Mouse (Mus musculus) embryonic facial prominence, embryonic 14.5 days (tissue): ENCODE measurements around the gene Stip1. TPM values are rescaled to one million over a fixed set of nuclear protein-coding genes. Genes with fewer than 3 reads are reported as not detected.
A peak's percentile ranks its signal among the peaks of the same experiment; 100 is the strongest.

Experiments
- ATAC-seq: fragments of 200-750 bp; cut with Nextera tagmentation; 2 replicates; pipeline ENCODE4 v1.8.0; 2017; ENCODE audit warnings: low read depth, moderate number of reproducible peaks, moderate TSS enrichment
- DNase-seq: peaks from one replicate; pipeline ENCODE4 v3.0.0-alpha.2; 2015; ENCODE audit warnings: low spot score
- H3K27ac ChIP-seq: fragments of 300-500 bp; sonication (generic); replicated peaks from 2 replicates; pipeline ENCODE4 v1.5.1; 2014; ENCODE audit warnings: low read depth, mild to moderate bottlenecking, low read length, moderate library complexity
- H3K27me3 ChIP-seq: fragments of 300-500 bp; sonication (generic); replicated peaks from 2 replicates; pipeline ENCODE4 v1.6.1; 2014; ENCODE audit warnings: low read length; ENCODE audit not compliant: control insufficient read depth, insufficient read depth
- H3K36me3 ChIP-seq: fragments of 300-500 bp; sonication (generic); 2 replicates; pipeline ENCODE4 v1.6.1; 2014; ENCODE audit warnings: low read length, mixed read lengths; ENCODE audit not compliant: control insufficient read depth, insufficient read depth
- H3K4me1 ChIP-seq: fragments of 300-500 bp; sonication (generic); 2 replicates; pipeline ENCODE4 v1.6.1; 2014; ENCODE audit warnings: antibody characterized with exemption, low read length; ENCODE audit not compliant: control insufficient read depth, insufficient read depth
- H3K4me2 ChIP-seq: fragments of 300-500 bp; sonication (generic); 2 replicates; pipeline ENCODE4 v1.6.1; 2014; ENCODE audit warnings: low read depth, mild to moderate bottlenecking, low read length, moderate library complexity, mixed read lengths
- H3K4me3 ChIP-seq: fragments of 300-500 bp; sonication (generic); 2 replicates; pipeline ENCODE4 v1.5.1; 2014; ENCODE audit warnings: low read depth, mild to moderate bottlenecking, low read length
- H3K9ac ChIP-seq: fragments of 300-500 bp; sonication (generic); 2 replicates; pipeline ENCODE4 v1.6.1; 2014; ENCODE audit warnings: low read depth, mild to moderate bottlenecking, low read length, moderate library complexity, mixed read lengths
- H3K9me3 ChIP-seq: fragments of 300-500 bp; sonication (generic); 2 replicates; pipeline ENCODE4 v1.6.1; 2016; ENCODE audit warnings: low read length; ENCODE audit not compliant: control insufficient read depth
- WGBS: fragments of 180-500 bp; shearing (Covaris S2); extraction: QIAGEN DNeasy Blood & Tissue Kit; methylation state at CpG from one replicate; pipeline ENCODE4 v1.1.7; 2014; 5-methylcytosine and 5-hydroxymethylcytosine counted together
- polyA plus RNA-seq: library from polyadenylated mRNA; unstranded; fragments of >200 nt; fragmentation: Nextera tagmentation; extraction: Ambion mirVana; gene quantifications from 2 replicates; pipeline ENCODE4 v1.2.1, GENCODE M21; 2014

Gene Stip1
- polyA plus RNA-seq, 1 experiment from 2014 or later, result 228 TPM

- Histone ChIP-seq H3K9me3 (no peaks in the 10 kb centered on the region), H3K27ac (0 out of 2 replicates have a peak overlapping the region, but pooled peaks have one; percentile 1), H3K4me1 (peaks cover 28% of the 10 kb centered on the region), H3K4me2 (no peak overlapping the region), H3K4me3 (no peak overlapping the region), H3K9ac (0 out of 2 replicates have a peak overlapping the region, but pooled peaks have one; percentile 14), H3K36me3 (no peaks in the 10 kb centered on the region), H3K27me3 (no peaks in the 10 kb centered on the region)
- WGBS, result 33% methylated on average over 6 of the region's 6 CpGs
- DNase-seq (no peak), ATAC-seq (no peak)
Observed at GRCm38 (mm10) chr19:6971644-6972043, 68.1 kb downstream of the Stip1 start.

Other genes with a start within 250 kb of the Stip1 start
- 27.1 and 27.9 TPM in 2 replicates for gene Rps6ka4, start 199.3 kb downstream of the Stip1 start, polyA plus RNA-seq
- gene Ccdc88b, start 181.8 kb downstream of the Stip1 start, polyA plus RNA-seq, result 1.2 and 1.3 TPM in 2 replicates
- 137 and 143 TPM in 2 replicates for gene Trmt112, start 130.3 kb downstream of the Stip1 start, polyA plus RNA-seq
- 218 and 243 TPM in 2 replicates for gene Prdx5, start 129.9 kb downstream of the Stip1 start, polyA plus RNA-seq
- gene Esrra, start 118.2 kb downstream of the Stip1 start, polyA plus RNA-seq, result 4.7 and 4.8 TPM in 2 replicates
- gene Catsperz, start 114.6 kb downstream of the Stip1 start, polyA plus RNA-seq, result 3.4 and 4.8 TPM in 2 replicates
- gene Kcnk4, start 105.5 kb downstream of the Stip1 start, polyA plus RNA-seq, result 1.0 and 1.6 TPM in 2 replicates
- gene Bad, start 98.1 kb downstream of the Stip1 start, polyA plus RNA-seq, result 70.7 and 83.3 TPM in 2 replicates
- 29.7 and 35.0 TPM in 2 replicates for gene Gpr137, start 97.5 kb downstream of the Stip1 start, polyA plus RNA-seq
- gene Ppp1r14b, start 65.0 kb downstream of the Stip1 start, polyA plus RNA-seq, result 277 and 302 TPM in 2 replicates
- 31.4 and 36.8 TPM in 2 replicates for gene Plcb3, start 63.5 kb downstream of the Stip1 start, polyA plus RNA-seq
- gene Fkbp2, start 59.5 kb downstream of the Stip1 start, polyA plus RNA-seq, result 72.4 and 81.0 TPM in 2 replicates
- gene Vegfb, start 52.3 kb downstream of the Stip1 start, polyA plus RNA-seq, result 41.0 and 43.9 TPM in 2 replicates
- 21.7 and 22.1 TPM in 2 replicates for gene Dnajc4, start 47.4 kb downstream of the Stip1 start, polyA plus RNA-seq
- 21.9 and 22.9 TPM in 2 replicates for gene Nudt22, start 43.9 kb downstream of the Stip1 start, polyA plus RNA-seq
- 10.1 and 13.4 TPM in 2 replicates for gene Trpt1, start 43.8 kb downstream of the Stip1 start, polyA plus RNA-seq
- gene Fermt3, start 20.5 kb downstream of the Stip1 start, polyA plus RNA-seq, result 10.4 and 10.8 TPM in 2 replicates
- 27.1 and 30.3 TPM in 2 replicates for gene Macrod1, start 16.8 kb upstream of the Stip1 start, polyA plus RNA-seq
- gene Flrt1, start 65.8 kb upstream of the Stip1 start, polyA plus RNA-seq, result 10.4 and 10.5 TPM in 2 replicates
- gene Otub1, start 166.3 kb upstream of the Stip1 start, polyA plus RNA-seq, result 172 and 199 TPM in 2 replicates
- 995 and 1,073 TPM in 2 replicates for gene Cox8a, start 177.6 kb upstream of the Stip1 start, polyA plus RNA-seq
- 47.8 and 48.4 TPM in 2 replicates for gene Naa40, start 201.2 kb upstream of the Stip1 start, polyA plus RNA-seq
- 10.8 and 11.7 TPM in 2 replicates for gene Rcor2, start 227.4 kb upstream of the Stip1 start, polyA plus RNA-seq